Mouse (Mus musculus): Measurements from ENCODE around the gene Poldip2.
A peak's percentile ranks its signal among the peaks of the same experiment; 100 is the strongest.

The Poldip2 gene

DNA sequence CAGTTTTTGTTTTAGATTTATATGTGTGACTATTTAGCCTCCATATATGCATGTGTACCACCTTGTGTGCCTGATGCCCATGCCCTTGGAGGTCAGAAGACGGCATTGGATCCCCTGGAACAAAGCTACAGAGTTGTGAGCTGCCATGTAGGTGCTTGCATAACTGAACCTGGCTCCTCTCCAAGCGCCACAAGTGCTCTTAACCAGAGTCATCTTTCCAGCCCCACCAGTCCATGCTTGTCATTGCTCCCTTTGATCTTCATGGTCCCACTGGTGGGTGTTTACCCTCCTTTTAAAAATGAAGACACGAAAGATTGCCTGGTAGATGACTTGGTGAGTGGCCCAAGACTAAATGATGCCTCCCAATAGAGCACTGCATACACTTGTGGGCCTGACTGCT lies 28.4 kb downstream of the Poldip2 start:
- no peak for DNase-seq (ENCODE audit: extremely low spot score, low spot score)

DNA sequence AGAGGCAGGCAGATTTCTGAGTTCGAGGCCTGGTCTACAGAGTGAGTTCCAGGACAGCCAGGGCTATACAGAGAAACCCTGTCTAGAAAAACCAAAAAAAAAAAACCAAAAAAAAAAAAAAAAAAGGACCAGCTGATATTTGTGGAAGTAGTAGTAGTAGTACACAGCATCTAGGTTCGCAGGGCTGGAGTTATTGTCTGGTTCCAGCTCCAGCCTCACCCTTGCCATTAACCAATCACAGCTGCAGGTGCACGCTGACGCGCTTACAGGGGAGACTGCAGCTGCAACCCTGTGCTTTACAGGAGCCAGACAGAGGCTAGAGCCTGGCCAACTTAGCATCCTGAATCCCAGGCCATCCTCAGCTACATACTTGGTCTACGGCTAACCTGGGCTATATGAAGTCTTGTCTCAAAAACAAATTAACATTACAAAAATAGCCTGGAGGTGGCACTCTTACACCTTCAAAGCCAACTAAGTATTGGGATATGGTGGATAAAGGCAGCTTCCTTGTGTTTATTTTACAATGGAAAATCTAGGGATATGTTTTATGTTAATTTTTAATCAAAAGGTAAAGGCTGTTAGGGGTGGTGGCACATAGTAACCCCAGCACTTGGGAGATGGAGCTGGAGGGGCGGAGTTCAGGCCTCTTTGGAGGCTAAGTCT lies 32.6 kb downstream of the Poldip2 start:
- DNase-seq (ENCODE audit: extremely low spot score, low spot score), result no peak

GRCm38 (mm10) chr11:78545181-78545580 lies 33.2 kb downstream of the Poldip2 start:
- DNase-seq (ENCODE audit: extremely low spot score, low spot score), result no peak

DNA sequence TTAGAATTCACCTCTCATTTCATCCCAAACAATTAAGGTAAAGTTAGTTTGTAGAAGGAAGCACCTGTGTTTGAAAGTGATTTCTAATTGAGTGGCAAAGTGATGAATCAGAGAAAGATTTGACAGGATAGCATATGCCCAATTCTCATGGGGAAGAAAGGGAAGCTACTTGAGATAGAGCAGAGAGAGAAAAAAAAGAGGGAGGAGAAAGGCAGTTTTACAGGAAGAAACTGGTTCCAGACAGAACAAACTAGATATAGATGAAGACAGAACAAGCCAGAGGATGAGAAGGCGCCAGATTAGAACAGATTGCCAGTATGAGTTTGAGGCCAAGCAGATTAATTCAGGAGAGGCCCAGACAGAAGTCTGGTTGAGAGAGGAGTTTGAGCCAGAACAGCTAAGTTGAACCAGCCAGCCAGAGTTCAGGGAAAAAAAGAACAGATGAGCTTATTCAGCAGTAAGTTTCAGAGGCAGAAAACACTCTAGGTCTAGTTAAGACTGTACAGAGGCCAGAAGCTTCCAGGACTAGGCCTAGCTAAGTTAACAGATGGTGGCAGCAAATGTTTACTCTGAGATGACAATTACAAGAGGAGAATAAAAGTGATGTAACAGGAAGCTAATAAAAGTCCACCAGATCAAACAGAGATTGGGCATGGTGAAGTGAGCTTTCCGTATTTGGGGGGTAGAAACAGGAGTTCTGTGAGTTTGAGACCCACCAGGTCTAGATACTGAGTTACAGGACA lies 35.9 kb downstream of the Poldip2 start:
- no peak for DNase-seq (ENCODE audit: extremely low spot score, low spot score)

- DNase-seq (ENCODE audit: extremely low spot score, low spot score), result no peak
These were observed 37.5 kb downstream of the Poldip2 start for GRCm38 (mm10) chr11:78549491-78549987.

GRCm38 (mm10) chr11:78550168-78551058 lies 38.4 kb downstream of the Poldip2 start, which contains the start of gene Tmem97:
Tmem97 (minus strand) TSS chr11:78550777.
- peak; percentile 94 for DNase-seq (ENCODE audit: extremely low spot score, low spot score)

- peak; percentile 30 for DNase-seq (ENCODE audit: extremely low spot score, low spot score)
These were observed 39.0 kb downstream of the Poldip2 start for GRCm38 (mm10) chr11:78551059-78551398.

DNA sequence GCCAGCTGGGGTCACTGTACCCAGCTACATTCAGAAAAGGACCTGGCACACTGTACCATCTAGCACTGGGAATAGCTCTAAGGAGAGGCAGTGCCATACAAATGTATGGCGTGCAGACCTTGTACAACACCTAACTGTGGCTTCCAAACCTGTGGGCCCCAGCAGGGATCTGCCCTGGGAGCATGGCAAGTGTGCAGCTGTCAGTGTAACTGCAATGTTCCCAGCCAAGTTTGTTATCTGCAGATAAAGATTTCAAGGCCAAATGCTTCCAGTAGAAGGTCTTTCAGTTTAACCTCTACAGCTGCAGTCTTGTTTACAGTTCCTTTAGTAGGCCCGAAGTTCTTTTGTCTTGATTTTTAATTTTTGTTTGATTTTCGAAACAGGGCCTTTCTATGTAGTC lies 43.6 kb downstream of the Poldip2 start:
- DNase-seq (ENCODE audit: extremely low spot score, low spot score), result no peak

- DNase-seq (ENCODE audit: extremely low spot score, low spot score), result no peak
These were observed 44.1 kb downstream of the Poldip2 start for GRCm38 (mm10) chr11:78556070-78556469.

GRCm38 (mm10) chr11:78557241-78557640 lies 45.2 kb downstream of the Poldip2 start:
- DNase-seq (ENCODE audit: extremely low spot score, low spot score), result no peak

DNA sequence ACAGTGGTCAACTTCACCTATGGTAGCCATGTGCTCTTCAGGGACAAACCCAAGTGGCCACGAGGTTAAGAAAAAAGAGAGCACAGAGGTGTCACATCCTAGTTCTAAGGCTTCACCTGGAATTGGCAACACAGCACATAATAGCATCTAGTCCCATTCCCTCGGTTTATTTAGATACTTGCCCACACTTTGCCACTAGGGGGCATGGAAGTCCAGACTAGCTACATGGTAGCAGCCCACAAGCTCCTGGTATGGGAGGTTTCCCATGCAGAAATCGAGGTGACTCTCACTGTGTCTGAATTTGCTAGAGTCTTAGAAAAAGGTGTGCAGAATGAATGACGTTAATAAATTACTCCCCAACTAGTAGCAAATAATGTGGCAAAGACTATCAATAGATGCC lies 48.5 kb downstream of the Poldip2 start:
- DNase-seq (ENCODE audit: extremely low spot score, low spot score), result peak; percentile 46

- DNase-seq (ENCODE audit: extremely low spot score, low spot score), result no peak
These were observed 54.8 kb downstream of the Poldip2 start for GRCm38 (mm10) chr11:78566775-78567174.

GRCm38 (mm10) chr11:78567614-78568013 lies 55.6 kb downstream of the Poldip2 start:
- DNase-seq (ENCODE audit: extremely low spot score, low spot score), result no peak

- DNase-seq (ENCODE audit: extremely low spot score, low spot score), result no peak
These were observed 56.8 kb downstream of the Poldip2 start for GRCm38 (mm10) chr11:78568827-78569226.

- no peak for DNase-seq (ENCODE audit: extremely low spot score, low spot score)
These were observed 57.8 kb downstream of the Poldip2 start for GRCm38 (mm10) chr11:78569806-78570205.

GRCm38 (mm10) chr11:78571441-78571840 lies 59.4 kb downstream of the Poldip2 start:
- DNase-seq (ENCODE audit: extremely low spot score, low spot score), result no peak

- no peak for DNase-seq (ENCODE audit: extremely low spot score, low spot score)
These were observed 59.9 kb downstream of the Poldip2 start for GRCm38 (mm10) chr11:78571854-78572253.

All from neural tube, embryonic 10.5 days (tissue).